Mouse (Mus musculus): Measurements from ENCODE around the gene Rpl3l. TPM values are rescaled to one million over a fixed set of nuclear protein-coding genes. Genes with fewer than 3 reads are reported as not detected.

Rpl3l gene
- polyA plus RNA-seq, 1 experiment from 2014 or later: 0.26 TPM

- Histone ChIP-seq H3K4me2 (replicated peaks; ENCODE audit: low read depth, low read length) (no peak overlapping the region), H3K4me3 (ENCODE audit: low read depth, low read length) (no peak overlapping the region), H3K9me3 (ENCODE audit: control insufficient read depth, low read depth, low read length) (no peaks in the 10 kb centered on the region), H3K27ac (ENCODE audit: low read length) (no peak overlapping the region), H3K9ac (replicated peaks; ENCODE audit: low read depth, low read length) (no peak overlapping the region), H3K4me1 (ENCODE audit: control insufficient read depth, insufficient read depth, low read length) (0 out of 2 replicates have a peak, but pooled peaks cover 7% of the 10 kb centered on the region), H3K27me3 (ENCODE audit: control insufficient read depth, insufficient read depth, low read length) (no peaks in the 10 kb centered on the region), H3K36me3 (ENCODE audit: control insufficient read depth, insufficient read depth, low read length) (no peaks in the 10 kb centered on the region)
- ATAC-seq (ENCODE audit: insufficient number of reproducible peaks, insufficient read depth, low FRiP score, low read depth): no peak
- 46% methylated on average over 22 of the region's 22 CpGs for WGBS
These were observed 37.6 kb downstream of the Rpl3l start for GRCm38 (mm10) chr17:24765016-24765905.

GRCm38 (mm10) chr17:24766266-24766875 lies 38.8 kb downstream of the Rpl3l start:
- Histone ChIP-seq H3K4me3 (ENCODE audit: low read depth, low read length) (no peak overlapping the region), H3K9ac (replicated peaks; ENCODE audit: low read depth, low read length) (no peak overlapping the region), H3K4me1 (ENCODE audit: control insufficient read depth, insufficient read depth, low read length) (0 out of 2 replicates have a peak, but pooled peaks cover 7% of the 10 kb centered on the region), H3K36me3 (ENCODE audit: control insufficient read depth, insufficient read depth, low read length) (no peaks in the 10 kb centered on the region), H3K27me3 (ENCODE audit: control insufficient read depth, insufficient read depth, low read length) (no peaks in the 10 kb centered on the region), H3K9me3 (ENCODE audit: control insufficient read depth, low read depth, low read length) (no peaks in the 10 kb centered on the region), H3K27ac (ENCODE audit: low read length) (no peak overlapping the region), H3K4me2 (replicated peaks; ENCODE audit: low read depth, low read length) (no peak overlapping the region)
- 23% methylated on average over 12 of the region's 12 CpGs for WGBS
- ATAC-seq (ENCODE audit: insufficient number of reproducible peaks, insufficient read depth, low FRiP score, low read depth): no peak

DNA sequence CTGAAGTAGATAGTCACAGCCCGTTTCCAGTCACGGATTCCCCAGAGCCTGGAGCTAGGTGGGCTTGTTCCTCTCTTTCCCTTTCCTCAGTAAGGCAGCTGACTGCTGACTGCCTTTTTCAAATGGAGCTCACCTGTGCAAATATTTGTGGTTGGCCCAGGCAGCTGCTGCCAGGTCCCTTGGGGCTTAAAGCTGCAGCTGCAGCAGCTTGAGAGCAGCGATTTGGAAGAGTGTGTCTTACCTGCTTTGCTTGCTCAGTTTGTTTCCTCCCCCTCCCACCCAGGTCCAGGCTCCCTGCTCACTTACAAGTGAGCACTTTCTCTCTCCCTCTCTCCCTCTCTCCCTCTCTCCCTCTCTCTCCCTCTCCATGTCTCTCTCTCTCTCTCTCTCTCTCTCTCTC lies 41.5 kb downstream of the Rpl3l start:
- H3K27ac ChIP-seq (ENCODE audit: low read length): no peak overlapping the region
- H3K4me2 ChIP-seq (replicated peaks; ENCODE audit: low read depth, low read length): no peak overlapping the region
- no peak overlapping the region for H3K4me3 ChIP-seq (ENCODE audit: low read depth, low read length)
- H3K9me3 ChIP-seq (ENCODE audit: control insufficient read depth, low read depth, low read length): no peaks in the 10 kb centered on the region
- no peaks in the 10 kb centered on the region for H3K27me3 ChIP-seq (ENCODE audit: control insufficient read depth, insufficient read depth, low read length)
- 35% methylated on average over 3 of the region's 3 CpGs for WGBS
- H3K9ac ChIP-seq (replicated peaks; ENCODE audit: low read depth, low read length): no peak overlapping the region
- no peaks in the 10 kb centered on the region for H3K36me3 ChIP-seq (ENCODE audit: control insufficient read depth, insufficient read depth, low read length)
- H3K4me1 ChIP-seq (ENCODE audit: control insufficient read depth, insufficient read depth, low read length): 0 out of 2 replicates have a peak, but pooled peaks cover 7% of the 10 kb centered on the region
- ATAC-seq (ENCODE audit: insufficient number of reproducible peaks, insufficient read depth, low FRiP score, low read depth): no peak

DNA sequence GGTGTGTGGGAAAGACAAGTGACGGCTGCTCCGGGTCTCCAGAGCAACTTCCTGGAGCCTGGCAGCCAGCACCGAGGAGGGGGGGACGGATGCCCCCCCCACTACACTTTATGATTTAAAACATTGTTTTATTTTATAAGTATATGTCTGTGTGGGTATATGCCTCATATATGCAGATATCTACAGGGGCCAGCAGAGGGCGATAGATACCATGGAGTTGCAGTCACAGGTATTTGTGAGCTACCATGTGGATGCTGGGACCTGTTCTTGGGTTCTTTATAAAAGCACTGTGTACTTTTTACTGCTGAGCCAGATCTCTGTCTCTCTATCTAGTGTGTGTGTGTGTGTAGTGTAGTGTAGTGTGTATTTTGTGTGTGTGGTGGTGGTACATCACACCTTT lies 45.6 kb downstream of the Rpl3l start:
- no peak for ATAC-seq (ENCODE audit: insufficient number of reproducible peaks, insufficient read depth, low FRiP score, low read depth)
- no peak overlapping the region for H3K4me3 ChIP-seq (ENCODE audit: low read depth, low read length)
- H3K4me2 ChIP-seq (replicated peaks; ENCODE audit: low read depth, low read length): no peak overlapping the region
- H3K9ac ChIP-seq (replicated peaks; ENCODE audit: low read depth, low read length): no peak overlapping the region
- H3K4me1 ChIP-seq (ENCODE audit: control insufficient read depth, insufficient read depth, low read length): 0 out of 2 replicates have a peak, but pooled peaks cover 2% of the 10 kb centered on the region
- no peak overlapping the region for H3K27ac ChIP-seq (ENCODE audit: low read length)
- no peaks in the 10 kb centered on the region for H3K9me3 ChIP-seq (ENCODE audit: control insufficient read depth, low read depth, low read length)
- H3K36me3 ChIP-seq (ENCODE audit: control insufficient read depth, insufficient read depth, low read length): no peaks in the 10 kb centered on the region
- 84% methylated on average over 5 of the region's 5 CpGs for WGBS
- H3K27me3 ChIP-seq (ENCODE audit: control insufficient read depth, insufficient read depth, low read length): no peaks in the 10 kb centered on the region

- H3K27me3 ChIP-seq (ENCODE audit: control insufficient read depth, insufficient read depth, low read length): no peaks in the 10 kb centered on the region
- H3K4me3 ChIP-seq (ENCODE audit: low read depth, low read length): no peak overlapping the region
- peak; percentile 53; the same call in 1 of the 2 replicates for ATAC-seq (ENCODE audit: insufficient number of reproducible peaks, insufficient read depth, low FRiP score, low read depth)
- H3K4me1 ChIP-seq (ENCODE audit: control insufficient read depth, insufficient read depth, low read length): no peaks in the 10 kb centered on the region
- WGBS: 61% methylated on average over 8 of the region's 8 CpGs
- no peaks in the 10 kb centered on the region for H3K9me3 ChIP-seq (ENCODE audit: control insufficient read depth, low read depth, low read length)
- no peak overlapping the region for H3K27ac ChIP-seq (ENCODE audit: low read length)
- H3K4me2 ChIP-seq (replicated peaks; ENCODE audit: low read depth, low read length): no peak overlapping the region
- H3K36me3 ChIP-seq (ENCODE audit: control insufficient read depth, insufficient read depth, low read length): no peaks in the 10 kb centered on the region
- H3K9ac ChIP-seq (replicated peaks; ENCODE audit: low read depth, low read length): no peak overlapping the region
These were observed 47.6 kb downstream of the Rpl3l start for GRCm38 (mm10) chr17:24775173-24775572.

GRCm38 (mm10) chr17:24777073-24777472 lies 49.5 kb downstream of the Rpl3l start:
- ATAC-seq (ENCODE audit: insufficient number of reproducible peaks, insufficient read depth, low FRiP score, low read depth): no peak
- Histone ChIP-seq H3K27ac (ENCODE audit: low read length) (no peak overlapping the region), H3K4me2 (replicated peaks; ENCODE audit: low read depth, low read length) (no peak overlapping the region), H3K4me3 (ENCODE audit: low read depth, low read length) (no peak overlapping the region), H3K36me3 (ENCODE audit: control insufficient read depth, insufficient read depth, low read length) (no peaks in the 10 kb centered on the region), H3K9me3 (ENCODE audit: control insufficient read depth, low read depth, low read length) (no peaks in the 10 kb centered on the region), H3K9ac (replicated peaks; ENCODE audit: low read depth, low read length) (no peak overlapping the region), H3K4me1 (ENCODE audit: control insufficient read depth, insufficient read depth, low read length) (no peaks in the 10 kb centered on the region), H3K27me3 (ENCODE audit: control insufficient read depth, insufficient read depth, low read length) (no peaks in the 10 kb centered on the region)
- 73% methylated on average over 2 of the region's 2 CpGs for whole genome bisulfite sequencing

- Histone ChIP-seq H3K9me3 (ENCODE audit: control insufficient read depth, low read depth, low read length) (no peaks in the 10 kb centered on the region), H3K36me3 (ENCODE audit: control insufficient read depth, insufficient read depth, low read length) (no peaks in the 10 kb centered on the region), H3K4me1 (ENCODE audit: control insufficient read depth, insufficient read depth, low read length) (no peaks in the 10 kb centered on the region), H3K9ac (replicated peaks; ENCODE audit: low read depth, low read length) (no peak overlapping the region), H3K27me3 (ENCODE audit: control insufficient read depth, insufficient read depth, low read length) (no peaks in the 10 kb centered on the region), H3K27ac (ENCODE audit: low read length) (no peak overlapping the region), H3K4me2 (replicated peaks; ENCODE audit: low read depth, low read length) (no peak overlapping the region), H3K4me3 (ENCODE audit: low read depth, low read length) (no peak overlapping the region)
- WGBS: 79% methylated on average over 2 of the region's 2 CpGs
- no peak for ATAC-seq (ENCODE audit: insufficient number of reproducible peaks, insufficient read depth, low FRiP score, low read depth)
These were observed 53.2 kb downstream of the Rpl3l start for GRCm38 (mm10) chr17:24780821-24781220.

Data from stomach, embryonic 14.5 days (tissue).